Mouse (Mus musculus): ENCODE measurements around the gene Ptprn2. TPM values are rescaled to one million over a fixed set of nuclear protein-coding genes. Genes with fewer than 3 reads are reported as not detected.

Gene Ptprn2
- polyA plus RNA-seq, 1 experiment from 2014 or later, result 24.7 TPM

DNA sequence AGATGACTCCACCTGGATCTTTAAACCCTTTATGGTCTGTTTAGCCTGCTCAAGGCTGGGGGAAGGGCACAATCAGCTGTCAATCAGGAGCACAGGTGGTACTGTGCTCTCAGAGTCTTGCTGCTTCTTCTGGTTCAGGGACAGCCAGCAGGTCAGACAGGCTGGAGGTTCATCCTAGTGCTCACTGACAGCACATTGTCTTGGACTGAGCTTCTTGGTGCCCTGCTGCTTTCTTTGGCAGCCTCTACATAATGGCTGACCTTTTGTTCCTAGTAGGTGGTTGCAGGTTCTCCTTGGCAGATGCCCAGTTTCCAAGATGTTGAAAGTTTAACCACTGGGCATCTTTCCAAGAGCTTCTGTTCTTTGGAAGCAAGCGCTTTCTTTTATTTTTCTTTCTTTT, 55.1 kb downstream of the Ptprn2 start:
- no peak overlapping the region for H3K9ac ChIP-seq (replicated peaks; ENCODE audit: low read depth, low read length)
- no peaks in the 10 kb centered on the region for H3K36me3 ChIP-seq (ENCODE audit: control insufficient read depth, insufficient read depth, low read length)
- H3K27ac ChIP-seq (ENCODE audit: low read depth, low read length), result no peak overlapping the region
- no peaks in the 10 kb centered on the region for H3K4me1 ChIP-seq (ENCODE audit: control insufficient read depth, insufficient read depth, low read length)
- H3K4me2 ChIP-seq (ENCODE audit: low read depth, low read length), result no peak overlapping the region
- WGBS, result 88% methylated on average over 1 of the region's 1 CpGs
- no peaks in the 10 kb centered on the region for H3K27me3 ChIP-seq (ENCODE audit: control insufficient read depth, insufficient read depth, low read length)
- H3K9me3 ChIP-seq (ENCODE audit: control insufficient read depth, low read length), result no peaks in the 10 kb centered on the region
- no peak overlapping the region for H3K4me3 ChIP-seq (ENCODE audit: low read depth, low read length)
- ATAC-seq (ENCODE audit: low read depth), result no peak

DNA sequence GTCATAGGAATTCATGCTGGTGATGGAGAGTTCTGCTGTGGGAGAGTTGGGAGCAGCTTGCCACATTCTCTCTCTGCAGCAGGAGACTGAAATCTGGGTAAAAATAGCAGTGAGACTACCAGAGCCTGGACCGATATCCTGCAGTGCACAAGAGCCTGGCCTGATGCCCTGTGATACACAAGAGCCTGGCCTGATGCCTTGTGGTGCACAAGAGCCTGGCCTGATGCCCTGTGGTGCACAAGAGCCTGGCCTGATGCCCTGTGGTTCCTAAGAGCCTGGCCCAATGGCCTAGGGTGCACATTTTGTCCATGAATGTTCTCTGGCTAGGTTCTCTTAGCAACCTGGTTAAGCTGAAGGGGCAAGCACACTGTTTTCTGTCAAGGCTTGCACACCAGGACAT, 64.5 kb downstream of the Ptprn2 start:
- Histone ChIP-seq H3K4me3 (ENCODE audit: low read depth, low read length) (no peak overlapping the region), H3K27me3 (ENCODE audit: control insufficient read depth, insufficient read depth, low read length) (no peaks in the 10 kb centered on the region), H3K4me1 (ENCODE audit: control insufficient read depth, insufficient read depth, low read length) (no peaks in the 10 kb centered on the region), H3K4me2 (ENCODE audit: low read depth, low read length) (no peak overlapping the region), H3K9ac (replicated peaks; ENCODE audit: low read depth, low read length) (no peak overlapping the region), H3K9me3 (ENCODE audit: control insufficient read depth, low read length) (no peaks in the 10 kb centered on the region), H3K27ac (ENCODE audit: low read depth, low read length) (no peak overlapping the region), H3K36me3 (ENCODE audit: control insufficient read depth, insufficient read depth, low read length) (no peaks in the 10 kb centered on the region)
- 85% methylated on average over 1 of the region's 1 CpGs for WGBS
- no peak for ATAC-seq (ENCODE audit: low read depth)

DNA sequence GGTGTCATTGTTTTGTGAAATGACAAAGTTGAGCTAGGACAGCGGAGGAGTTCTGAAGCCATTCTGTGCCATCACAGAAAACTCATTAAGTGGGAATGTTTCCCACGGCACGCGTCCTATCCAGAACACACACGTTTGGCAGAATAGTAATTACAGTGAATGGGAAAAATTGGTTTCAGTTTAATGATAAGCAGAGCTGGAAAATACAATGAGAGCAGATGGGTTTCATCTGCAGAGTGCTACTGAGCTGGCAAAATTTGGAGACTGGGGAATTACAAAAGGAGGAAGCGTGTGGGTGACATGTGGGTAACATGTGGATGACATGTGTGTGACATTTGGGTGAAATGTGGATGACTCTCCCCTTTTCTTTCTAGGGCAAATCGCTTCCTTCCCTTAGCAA, 66.0 kb downstream of the Ptprn2 start:
- Histone ChIP-seq H3K4me1 (ENCODE audit: control insufficient read depth, insufficient read depth, low read length) (no peaks in the 10 kb centered on the region), H3K27ac (ENCODE audit: low read depth, low read length) (no peak overlapping the region)
- peak; percentile 46; the same call in 1 of the 2 replicates for ATAC-seq (ENCODE audit: low read depth)

DNA sequence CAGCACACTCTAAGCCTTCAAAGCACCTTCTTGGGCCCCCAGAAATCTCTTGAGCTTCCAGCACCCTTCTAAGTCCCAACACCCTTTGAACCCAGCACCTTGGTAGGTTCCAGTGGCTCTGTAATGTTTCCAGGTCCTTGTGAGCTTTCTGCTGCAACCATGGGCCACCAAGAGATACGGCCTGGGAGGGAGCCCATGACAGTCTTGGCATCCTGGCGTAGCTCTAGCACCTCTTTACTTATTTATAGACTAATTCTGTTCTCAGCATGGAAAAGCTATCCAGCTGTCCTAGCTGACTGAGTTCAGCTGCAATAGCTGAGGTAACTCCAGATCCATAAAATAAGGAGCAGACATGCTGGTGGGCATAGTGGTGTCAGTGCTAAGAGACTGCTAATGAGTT, 66.8 kb downstream of the Ptprn2 start:
- Histone ChIP-seq H3K4me2 (ENCODE audit: low read depth, low read length) (no peak overlapping the region), H3K27ac (ENCODE audit: low read depth, low read length) (no peak overlapping the region), H3K36me3 (ENCODE audit: control insufficient read depth, insufficient read depth, low read length) (no peaks in the 10 kb centered on the region), H3K9ac (replicated peaks; ENCODE audit: low read depth, low read length) (no peak overlapping the region), H3K4me3 (ENCODE audit: low read depth, low read length) (no peak overlapping the region), H3K9me3 (ENCODE audit: control insufficient read depth, low read length) (no peaks in the 10 kb centered on the region), H3K27me3 (ENCODE audit: control insufficient read depth, insufficient read depth, low read length) (no peaks in the 10 kb centered on the region), H3K4me1 (ENCODE audit: control insufficient read depth, insufficient read depth, low read length) (no peaks in the 10 kb centered on the region)
- ATAC-seq (ENCODE audit: low read depth), result no peak
- 72% methylated on average over 2 of the region's 2 CpGs for WGBS

More for the DNA sequence above, 66.0 kb downstream of the Ptprn2 start:
- Histone ChIP-seq H3K9ac (replicated peaks; ENCODE audit: low read depth, low read length) (no peak overlapping the region), H3K36me3 (ENCODE audit: control insufficient read depth, insufficient read depth, low read length) (no peaks in the 10 kb centered on the region), H3K4me2 (ENCODE audit: low read depth, low read length) (no peak overlapping the region), H3K27me3 (ENCODE audit: control insufficient read depth, insufficient read depth, low read length) (no peaks in the 10 kb centered on the region), H3K4me3 (ENCODE audit: low read depth, low read length) (no peak overlapping the region), H3K9me3 (ENCODE audit: control insufficient read depth, low read length) (no peaks in the 10 kb centered on the region)
- WGBS, result 52% methylated on average over 7 of the region's 7 CpGs

DNA sequence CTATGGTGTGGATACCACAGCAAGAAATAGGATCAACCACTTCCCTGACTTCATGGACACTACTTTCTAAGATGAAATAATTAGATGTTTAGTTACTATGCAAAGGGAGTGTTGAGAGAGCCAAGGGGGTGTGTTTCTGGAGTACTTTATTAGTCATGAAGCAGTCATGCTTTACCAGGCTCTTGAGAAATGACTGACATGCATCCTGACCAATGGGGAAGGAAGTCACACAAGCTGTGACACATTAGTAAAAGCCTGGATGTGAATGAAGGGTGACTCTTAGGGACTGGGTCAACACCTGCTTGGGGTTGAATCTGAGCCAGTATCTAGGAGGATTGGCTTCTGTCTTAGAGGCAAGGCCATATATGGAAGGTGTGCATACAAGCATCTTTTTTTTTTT, 67.8 kb downstream of the Ptprn2 start:
- no peak for ATAC-seq (ENCODE audit: low read depth)
- no peaks in the 10 kb centered on the region for H3K4me1 ChIP-seq (ENCODE audit: control insufficient read depth, insufficient read depth, low read length)
- no peak overlapping the region for H3K27ac ChIP-seq (ENCODE audit: low read depth, low read length)
- no peak overlapping the region for H3K4me3 ChIP-seq (ENCODE audit: low read depth, low read length)
- no peaks in the 10 kb centered on the region for H3K9me3 ChIP-seq (ENCODE audit: control insufficient read depth, low read length)
- H3K27me3 ChIP-seq (ENCODE audit: control insufficient read depth, insufficient read depth, low read length), result no peaks in the 10 kb centered on the region
- no peak overlapping the region for H3K4me2 ChIP-seq (ENCODE audit: low read depth, low read length)
- no peaks in the 10 kb centered on the region for H3K36me3 ChIP-seq (ENCODE audit: control insufficient read depth, insufficient read depth, low read length)
- no peak overlapping the region for H3K9ac ChIP-seq (replicated peaks; ENCODE audit: low read depth, low read length)

DNA sequence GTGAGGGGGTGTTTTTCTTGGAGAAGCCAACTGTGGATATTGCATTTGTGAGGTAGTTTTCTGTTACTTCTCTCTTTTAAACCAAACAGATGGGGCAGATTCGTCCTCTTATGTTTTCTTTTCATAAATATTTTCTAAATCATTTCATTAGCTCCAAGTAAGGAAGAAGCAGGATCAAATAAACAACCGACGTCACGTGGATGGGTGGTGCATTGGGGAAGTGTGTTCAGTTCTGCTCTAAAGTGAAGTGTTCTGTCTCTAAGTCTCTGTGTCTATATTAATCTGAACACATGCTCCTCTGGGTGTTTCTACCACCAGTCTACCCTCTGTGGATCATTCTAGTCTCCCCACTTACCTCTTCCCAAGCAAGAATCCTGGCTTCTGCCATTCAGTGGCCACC, 70.4 kb downstream of the Ptprn2 start:
- no peak overlapping the region for H3K9ac ChIP-seq (replicated peaks; ENCODE audit: low read depth, low read length)
- no peak overlapping the region for H3K4me3 ChIP-seq (ENCODE audit: low read depth, low read length)
- no peaks in the 10 kb centered on the region for H3K9me3 ChIP-seq (ENCODE audit: control insufficient read depth, low read length)
- no peak overlapping the region for H3K27ac ChIP-seq (ENCODE audit: low read depth, low read length)
- WGBS, result 83% methylated on average over 4 of the region's 4 CpGs
- no peaks in the 10 kb centered on the region for H3K4me1 ChIP-seq (ENCODE audit: control insufficient read depth, insufficient read depth, low read length)
- no peak for ATAC-seq (ENCODE audit: low read depth)
- H3K4me2 ChIP-seq (ENCODE audit: low read depth, low read length), result no peak overlapping the region
- no peaks in the 10 kb centered on the region for H3K27me3 ChIP-seq (ENCODE audit: control insufficient read depth, insufficient read depth, low read length)
- no peaks in the 10 kb centered on the region for H3K36me3 ChIP-seq (ENCODE audit: control insufficient read depth, insufficient read depth, low read length)

DNA sequence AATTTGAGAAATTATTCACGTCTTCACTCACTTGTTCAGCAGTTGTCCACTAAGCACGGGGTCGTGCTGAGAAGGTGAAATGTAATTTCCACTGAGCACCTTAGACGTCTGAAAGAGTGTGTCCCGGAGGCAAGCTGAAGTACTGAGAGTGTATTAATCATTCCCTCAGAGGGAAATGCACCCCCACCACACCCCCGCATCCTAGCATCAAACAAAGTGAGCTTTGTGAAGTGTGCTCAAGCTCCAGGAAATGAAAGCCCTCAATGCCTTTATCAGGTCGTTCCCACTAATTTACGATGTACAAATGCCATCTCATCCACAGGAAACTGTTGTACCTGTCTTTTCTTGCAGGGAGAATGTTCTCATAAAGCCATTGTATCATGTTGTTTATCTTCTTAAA, 78.9 kb downstream of the Ptprn2 start:
- Histone ChIP-seq H3K4me1 (ENCODE audit: control insufficient read depth, insufficient read depth, low read length) (no peaks in the 10 kb centered on the region), H3K27me3 (ENCODE audit: control insufficient read depth, insufficient read depth, low read length) (no peaks in the 10 kb centered on the region), H3K9me3 (ENCODE audit: control insufficient read depth, low read length) (no peaks in the 10 kb centered on the region), H3K4me2 (ENCODE audit: low read depth, low read length) (no peak overlapping the region), H3K27ac (ENCODE audit: low read depth, low read length) (no peak overlapping the region), H3K36me3 (ENCODE audit: control insufficient read depth, insufficient read depth, low read length) (no peaks in the 10 kb centered on the region), H3K4me3 (ENCODE audit: low read depth, low read length) (no peak overlapping the region), H3K9ac (replicated peaks; ENCODE audit: low read depth, low read length) (no peak overlapping the region)
- 59% methylated on average over 8 of the region's 8 CpGs for WGBS
- no peak for ATAC-seq (ENCODE audit: low read depth)

DNA sequence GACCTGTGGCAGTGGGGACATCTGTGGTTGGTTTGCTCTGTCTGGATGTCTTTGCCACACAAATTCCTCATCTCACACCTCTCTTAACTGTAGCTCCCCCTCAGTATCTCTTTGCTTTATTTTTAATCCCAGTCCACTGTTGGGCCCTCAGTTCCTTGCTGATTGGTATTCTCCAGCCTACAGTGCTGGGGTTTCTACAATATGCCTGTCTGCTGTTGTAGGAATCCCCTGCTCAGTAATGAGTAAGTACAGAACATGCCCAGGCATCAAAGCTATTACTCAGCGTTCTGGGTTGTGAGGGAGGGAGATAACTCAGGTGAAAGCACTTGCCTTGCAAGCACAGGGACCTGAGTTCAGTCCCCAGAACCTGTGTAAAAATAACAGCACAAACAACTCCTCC, 81.2 kb downstream of the Ptprn2 start:
- Histone ChIP-seq H3K27ac (ENCODE audit: low read depth, low read length) (no peak overlapping the region), H3K4me2 (ENCODE audit: low read depth, low read length) (no peak overlapping the region), H3K4me1 (ENCODE audit: control insufficient read depth, insufficient read depth, low read length) (no peaks in the 10 kb centered on the region), H3K4me3 (ENCODE audit: low read depth, low read length) (no peak overlapping the region), H3K27me3 (ENCODE audit: control insufficient read depth, insufficient read depth, low read length) (no peaks in the 10 kb centered on the region), H3K9me3 (ENCODE audit: control insufficient read depth, low read length) (no peaks in the 10 kb centered on the region), H3K36me3 (ENCODE audit: control insufficient read depth, insufficient read depth, low read length) (no peaks in the 10 kb centered on the region), H3K9ac (replicated peaks; ENCODE audit: low read depth, low read length) (no peak overlapping the region)
- no peak for ATAC-seq (ENCODE audit: low read depth)
- WGBS, result 67% methylated on average over 1 of the region's 1 CpGs

DNA sequence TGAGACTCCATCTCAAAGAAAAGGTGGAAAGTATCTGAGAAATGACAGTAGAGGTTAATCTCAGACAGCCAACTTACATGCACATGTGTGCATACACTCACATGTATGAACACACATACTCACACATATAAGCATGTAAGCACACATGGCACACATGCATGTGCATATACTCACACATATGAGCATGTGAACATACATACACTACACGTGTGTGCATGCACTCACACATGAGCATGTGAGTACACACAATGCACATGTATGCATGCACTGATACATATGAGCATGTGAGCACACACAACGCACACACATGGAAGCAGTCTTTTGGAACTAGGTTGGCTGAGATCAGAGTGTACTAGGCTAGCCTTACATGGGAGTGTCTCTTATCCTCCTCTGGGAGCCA, 81.7 kb downstream of the Ptprn2 start:
- no peak for ATAC-seq (ENCODE audit: low read depth)
- Histone ChIP-seq H3K4me2 (ENCODE audit: low read depth, low read length) (no peak overlapping the region), H3K9me3 (ENCODE audit: control insufficient read depth, low read length) (no peaks in the 10 kb centered on the region), H3K27ac (ENCODE audit: low read depth, low read length) (no peak overlapping the region), H3K4me1 (ENCODE audit: control insufficient read depth, insufficient read depth, low read length) (no peaks in the 10 kb centered on the region), H3K9ac (replicated peaks; ENCODE audit: low read depth, low read length) (no peak overlapping the region), H3K36me3 (ENCODE audit: control insufficient read depth, insufficient read depth, low read length) (no peaks in the 10 kb centered on the region), H3K4me3 (ENCODE audit: low read depth, low read length) (no peak overlapping the region), H3K27me3 (ENCODE audit: control insufficient read depth, insufficient read depth, low read length) (no peaks in the 10 kb centered on the region)
- WGBS, result 84% methylated on average over 2 of the region's 2 CpGs

DNA sequence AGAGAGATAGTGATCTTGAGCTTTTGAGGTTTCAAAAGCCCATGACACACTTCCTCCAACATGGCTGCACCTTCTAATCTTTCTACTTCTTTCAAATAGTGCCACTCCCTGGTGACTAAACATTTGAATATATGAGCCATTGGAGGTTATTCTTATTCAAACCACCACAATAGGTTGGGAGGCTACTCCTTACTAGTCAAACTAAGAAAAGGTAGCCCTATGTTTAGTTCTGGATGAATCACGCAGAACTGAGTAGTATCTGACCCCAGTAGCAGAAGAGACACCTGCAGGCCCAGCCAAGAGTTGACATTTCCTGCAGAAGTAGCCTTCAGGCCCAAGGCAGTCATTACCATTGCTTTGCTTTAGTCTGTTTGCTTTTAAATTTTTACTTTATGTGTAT, 84.0 kb downstream of the Ptprn2 start:
- no peaks in the 10 kb centered on the region for H3K27me3 ChIP-seq (ENCODE audit: control insufficient read depth, insufficient read depth, low read length)
- H3K9ac ChIP-seq (replicated peaks; ENCODE audit: low read depth, low read length), result no peak overlapping the region
- 72% methylated on average over 1 of the region's 1 CpGs for WGBS
- no peaks in the 10 kb centered on the region for H3K9me3 ChIP-seq (ENCODE audit: control insufficient read depth, low read length)
- H3K4me3 ChIP-seq (ENCODE audit: low read depth, low read length), result no peak overlapping the region
- no peaks in the 10 kb centered on the region for H3K4me1 ChIP-seq (ENCODE audit: control insufficient read depth, insufficient read depth, low read length)
- H3K4me2 ChIP-seq (ENCODE audit: low read depth, low read length), result no peak overlapping the region
- no peaks in the 10 kb centered on the region for H3K36me3 ChIP-seq (ENCODE audit: control insufficient read depth, insufficient read depth, low read length)
- H3K27ac ChIP-seq (ENCODE audit: low read depth, low read length), result no peak overlapping the region
- no peak for ATAC-seq (ENCODE audit: low read depth)

Data from neural tube, embryonic 14.5 days (tissue).